Mouse (Mus musculus) forebrain, postnatal 0 days (tissue): ENCODE data around the gene Pik3cd. TPM values are rescaled to one million over a fixed set of nuclear protein-coding genes. Genes with fewer than 3 reads are reported as not detected.

ENCODE experiments used
- ATAC-seq: fragments of 200-750 bp; cut with Nextera tagmentation; 2 replicates; pipeline ENCODE4 v1.8.0; 2017; ENCODE audit warnings: mild to moderate bottlenecking, moderate library complexity
- DNase-seq: peaks from one replicate; pipeline ENCODE4 v3.0.0-alpha.2; 2015
- H3K27ac ChIP-seq: fragments of 300-500 bp; sonication (generic); 2 replicates; pipeline ENCODE4 v1.5.1; 2014; ENCODE audit warnings: low read depth, mild to moderate bottlenecking, antibody characterized with exemption, low read length, moderate library complexity, mixed read lengths
- H3K27me3 ChIP-seq: fragments of 300-500 bp; sonication (generic); 2 replicates; pipeline ENCODE4 v1.6.1; 2014; ENCODE audit warnings: mild to moderate bottlenecking, low read length, mixed read lengths; ENCODE audit not compliant: insufficient read depth
- H3K36me3 ChIP-seq: fragments of 300-500 bp; sonication (generic); 2 replicates; pipeline ENCODE4 v1.6.1; 2014; ENCODE audit warnings: mild to moderate bottlenecking, moderate library complexity; ENCODE audit not compliant: insufficient read depth
- H3K4me1 ChIP-seq: fragments of 300-500 bp; sonication (generic); 2 replicates; pipeline ENCODE4 v1.6.1; 2014; ENCODE audit warnings: antibody characterized with exemption; ENCODE audit not compliant: insufficient read depth
- H3K4me2 ChIP-seq: fragments of 300-500 bp; sonication (generic); 2 replicates; pipeline ENCODE4 v1.6.1; 2014; ENCODE audit warnings: low read depth, mild to moderate bottlenecking, moderate library complexity
- H3K4me3 ChIP-seq: fragments of 300-500 bp; sonication (generic); 2 replicates; pipeline ENCODE4 v1.5.1; 2014; ENCODE audit warnings: low read depth, low read length, mixed read lengths
- H3K9ac ChIP-seq: fragments of 300-500 bp; sonication (generic); 2 replicates; pipeline ENCODE4 v1.6.1; 2014; ENCODE audit warnings: mild to moderate bottlenecking
- H3K9me3 ChIP-seq: fragments of 300-500 bp; sonication (generic); 2 replicates; pipeline ENCODE4 v1.6.1; 2016; ENCODE audit warnings: low read length
- CTCF ChIP-seq: sonication (generic); IDR thresholded peaks from 2 replicates; pipeline ENCODE4 v1.5.1; 2016; ENCODE audit warnings: antibody characterized with exemption, control low read depth, low read depth
- WGBS: fragments of 180-500 bp; shearing (Covaris S2); extraction: QIAGEN DNeasy Blood & Tissue Kit; methylation state at CpG from one replicate; pipeline ENCODE4 v1.1.7; 2014; 5-methylcytosine and 5-hydroxymethylcytosine counted together
- polyA plus RNA-seq: library from polyadenylated mRNA; unstranded; fragments of >200 nt; fragmentation: Nextera tagmentation; extraction: Ambion mirVana; gene quantifications from 2 replicates; pipeline ENCODE4 v1.2.1, GENCODE M21; 2015
- total RNA-seq: library from RNA; depleted of rRNA; stranded (reverse); fragments of >200 nt; gene quantifications from 2 replicates; pipeline ENCODE4 v1.2.3, GENCODE M21; 2014

Pik3cd gene
- total and polyA plus RNA-seq, 2 experiments from 2014 or later = 11.7 to 17.0 TPM

GRCm38 (mm10) chr4:149724916-149725470 is 22.6 kb upstream of the Pik3cd start:
- no peak for TF ChIP-seq CTCF
- H3K4me2 ChIP-seq = no peak overlapping the region
- ATAC-seq (no peak), DNase-seq (no peak)
- H3K9me3 ChIP-seq = no peaks in the 10 kb centered on the region
- H3K4me3 ChIP-seq = no peak overlapping the region
- peaks cover 64% of the 10 kb centered on the region for H3K36me3 ChIP-seq
- no peaks in the 10 kb centered on the region for H3K27me3 ChIP-seq
- WGBS = 87% methylated on average over 17 of the region's 17 CpGs
- 0 out of 2 replicates have a peak, but pooled peaks cover 2% of the 10 kb centered on the region for H3K4me1 ChIP-seq
- H3K27ac ChIP-seq = no peak overlapping the region
- H3K9ac ChIP-seq = no peak overlapping the region

- Histone ChIP-seq H3K27me3 (no peaks in the 10 kb centered on the region), H3K9me3 (no peaks in the 10 kb centered on the region), H3K9ac (no peak overlapping the region), H3K4me3 (no peak overlapping the region), H3K27ac (no peak overlapping the region; the same call in 1 of the 2 replicates), H3K4me1 (0 out of 2 replicates have a peak, but pooled peaks cover 2% of the 10 kb centered on the region), H3K4me2 (no peak overlapping the region), H3K36me3 (peaks cover 60% of the 10 kb centered on the region)
- DNase-seq (peak; percentile 26), ATAC-seq (peak; percentile 73)
- WGBS = 76% methylated on average over 17 of the region's 17 CpGs
- peak; percentile 56 for TF ChIP-seq CTCF
Observed at GRCm38 (mm10) chr4:149723855-149724731, 21.7 kb upstream of the Pik3cd start.

- Histone ChIP-seq H3K36me3 (peaks cover 62% of the 10 kb centered on the region), H3K4me2 (no peak overlapping the region), H3K27me3 (no peaks in the 10 kb centered on the region), H3K4me3 (no peak overlapping the region), H3K9ac (no peak overlapping the region), H3K27ac (no peak overlapping the region), H3K9me3 (no peaks in the 10 kb centered on the region), H3K4me1 (0 out of 2 replicates have a peak, but pooled peaks cover 2% of the 10 kb centered on the region)
- no peak for TF ChIP-seq CTCF
- WGBS = 63% methylated on average over 12 of the region's 12 CpGs
- DNase-seq = no peak
- ATAC-seq = no peak
Observed at GRCm38 (mm10) chr4:149723021-149723390, 20.6 kb upstream of the Pik3cd start.

- no peak for DNase-seq
- Histone ChIP-seq H3K4me2 (no peak overlapping the region), H3K4me3 (no peak overlapping the region), H3K27ac (no peak overlapping the region), H3K9me3 (no peaks in the 10 kb centered on the region), H3K9ac (no peak overlapping the region), H3K36me3 (peaks cover 62% of the 10 kb centered on the region), H3K27me3 (no peaks in the 10 kb centered on the region), H3K4me1 (0 out of 2 replicates have a peak, but pooled peaks cover 2% of the 10 kb centered on the region)
- no peak for ATAC-seq
- no peak for TF ChIP-seq CTCF
- WGBS = 81% methylated on average over 24 of the region's 24 CpGs
Observed at GRCm38 (mm10) chr4:149722104-149723020, 20.0 kb upstream of the Pik3cd start.

- no peak overlapping the region for H3K4me3 ChIP-seq
- no peak overlapping the region for H3K9ac ChIP-seq
- 85% methylated on average over 8 of the region's 8 CpGs for WGBS
- peaks cover 62% of the 10 kb centered on the region for H3K36me3 ChIP-seq
- H3K4me2 ChIP-seq = no peak overlapping the region
- no peaks in the 10 kb centered on the region for H3K27me3 ChIP-seq
- H3K9me3 ChIP-seq = no peaks in the 10 kb centered on the region
- no peak for ATAC-seq
- no peak for DNase-seq
- no peak overlapping the region for H3K27ac ChIP-seq
- TF ChIP-seq CTCF = no peak
- 0 out of 2 replicates have a peak, but pooled peaks cover 2% of the 10 kb centered on the region for H3K4me1 ChIP-seq
Observed at GRCm38 (mm10) chr4:149721163-149721562, 18.8 kb upstream of the Pik3cd start.

GRCm38 (mm10) chr4:149719686-149720085 is 17.3 kb upstream of the Pik3cd start:
- Histone ChIP-seq H3K4me2 (no peak overlapping the region), H3K9ac (no peak overlapping the region), H3K4me1 (0 out of 2 replicates have a peak, but pooled peaks cover 2% of the 10 kb centered on the region), H3K4me3 (no peak overlapping the region), H3K9me3 (no peaks in the 10 kb centered on the region), H3K27me3 (no peaks in the 10 kb centered on the region), H3K27ac (no peak overlapping the region), H3K36me3 (peaks cover 70% of the 10 kb centered on the region)
- DNase-seq (peak; percentile 66), ATAC-seq (peak; percentile 64; the same call in 1 of the 2 replicates)
- peak; percentile 75 for TF ChIP-seq CTCF
- 71% methylated on average over 6 of the region's 6 CpGs for WGBS
